8 mouse cellular contexts compared by ENCODE assay signal in genomic region chr4:152153771-152154177, GRCm38 (mm10). TPM values are rescaled to one million over a fixed set of nuclear protein-coding genes. Genes with fewer than 3 reads are reported as not detected.
DNase-seq lines count a peak whose midpoint lies in the region; ATAC-seq and TF ChIP-seq lines count a peak whose summit lies in the region.

No protein-coding gene starts in this region.

- H3K9me3 ChIP-seq in embryonic facial prominence, embryonic 15.5 days (replicated peaks), result no peaks in the 10 kb centered on the region
- no peaks in the 10 kb centered on the region for H3K9me3 ChIP-seq in heart, embryonic 11.5 days (replicated peaks; ENCODE audit: control insufficient read depth, low read length)
- no peaks in the 10 kb centered on the region for H3K9me3 ChIP-seq in kidney, embryonic 15.5 days (replicated peaks)
- H3K9me3 ChIP-seq in liver, embryonic 13.5 days (replicated peaks), result no peaks in the 10 kb centered on the region
- H3K9me3 ChIP-seq in stomach, postnatal 0 days (ENCODE audit: control insufficient read depth, low read length), result no peaks in the 10 kb centered on the region

- H3K27ac ChIP-seq in embryonic facial prominence, embryonic 15.5 days (replicated peaks), result no peak overlapping the region
- no peak overlapping the region for H3K27ac ChIP-seq in heart, embryonic 11.5 days (ENCODE audit: low read depth, low read length)
- no peak overlapping the region for H3K27ac ChIP-seq in kidney, embryonic 15.5 days
- no peak overlapping the region for H3K27ac ChIP-seq in liver, embryonic 13.5 days
- peak overlapping the region; percentile 61; the same call in 1 of the 2 replicates for H3K27ac ChIP-seq in stomach, postnatal 0 days (replicated peaks)

- no peak for TF ChIP-seq EP300 in stomach, postnatal 0 days (optimal IDR thresholded peaks at IDR 0.05)

- ATAC-seq in embryonic facial prominence, embryonic 15.5 days (ENCODE audit: insufficient number of reproducible peaks, low FRiP score, low TSS enrichment, low read depth), result no peak
- ATAC-seq in heart, embryonic 11.5 days (replicated peaks; ENCODE audit: insufficient number of reproducible peaks, low FRiP score, low TSS enrichment), result no peak
- peak; percentile 38; the same call in 1 of the 2 replicates for ATAC-seq in kidney, embryonic 15.5 days (replicated peaks; ENCODE audit: low FRiP score)
- ATAC-seq in liver, embryonic 13.5 days (ENCODE audit: low read depth), result peak; percentile 33
- ATAC-seq in stomach, postnatal 0 days (ENCODE audit: low FRiP score, low TSS enrichment), result peak; percentile 91

- no peak overlapping the region for H3K9ac ChIP-seq in embryonic facial prominence, embryonic 15.5 days
- no peak overlapping the region for H3K9ac ChIP-seq in heart, embryonic 11.5 days (ENCODE audit: low read depth, low read length)
- H3K9ac ChIP-seq in kidney, embryonic 15.5 days, result no peak overlapping the region
- no peak overlapping the region for H3K9ac ChIP-seq in liver, embryonic 13.5 days
- no peak overlapping the region for H3K9ac ChIP-seq in stomach, postnatal 0 days (ENCODE audit: low read length)

- 2% methylated on average over 23 of the region's 23 CpGs for WGBS in embryonic facial prominence, embryonic 15.5 days
- 2% methylated on average over 23 of the region's 23 CpGs for WGBS in heart, embryonic 11.5 days (ENCODE audit: insufficient replicate concordance)
- WGBS in kidney, embryonic 15.5 days, result 2% methylated on average over 23 of the region's 23 CpGs
- WGBS in liver, embryonic 13.5 days (ENCODE audit: insufficient replicate concordance), result under 1% methylated on average over 23 of the region's 23 CpGs
- WGBS in stomach, postnatal 0 days, result 2% methylated on average over 23 of the region's 23 CpGs

- peak overlapping the region; percentile 45 for H3K4me2 ChIP-seq in embryonic facial prominence, embryonic 15.5 days (replicated peaks)
- H3K4me2 ChIP-seq in heart, embryonic 11.5 days, result peak overlapping the region; percentile 53
- H3K4me2 ChIP-seq in kidney, embryonic 15.5 days, result peak overlapping the region; percentile 56
- H3K4me2 ChIP-seq in liver, embryonic 13.5 days, result peak overlapping the region; percentile 60
- peak overlapping the region; percentile 45; the same call in 1 of the 2 replicates for H3K4me2 ChIP-seq in stomach, postnatal 0 days (replicated peaks; ENCODE audit: low read depth)

- peak; percentile 92 for TF ChIP-seq CTCF in stomach, postnatal 0 days (IDR thresholded peaks at IDR 0.05; ENCODE audit: low read depth)

- H3K4me3 ChIP-seq in embryonic facial prominence, embryonic 15.5 days (replicated peaks), result peak overlapping the region; percentile 26
- peak overlapping the region; percentile 23 for H3K4me3 ChIP-seq in heart, embryonic 11.5 days (ENCODE audit: low read depth, low read length)
- H3K4me3 ChIP-seq in kidney, embryonic 15.5 days (replicated peaks), result peak overlapping the region; percentile 18
- peak overlapping the region; percentile 37 for H3K4me3 ChIP-seq in liver, embryonic 13.5 days (replicated peaks)
- H3K4me3 ChIP-seq in stomach, postnatal 0 days (ENCODE audit: low read depth, low read length), result 0 out of 2 replicates have a peak overlapping the region, but pooled peaks have one; percentile 12

- H3K4me1 ChIP-seq in embryonic facial prominence, embryonic 15.5 days, result peaks cover 31% of the 10 kb centered on the region
- H3K4me1 ChIP-seq in heart, embryonic 11.5 days (ENCODE audit: control insufficient read depth, insufficient read depth, low read length), result peaks cover 25% of the 10 kb centered on the region
- peaks cover 41% of the 10 kb centered on the region for H3K4me1 ChIP-seq in kidney, embryonic 15.5 days
- H3K4me1 ChIP-seq in liver, embryonic 13.5 days (replicated peaks), result peaks cover 53% of the 10 kb centered on the region
- 0 out of 2 replicates have a peak, but pooled peaks cover 8% of the 10 kb centered on the region for H3K4me1 ChIP-seq in stomach, postnatal 0 days (replicated peaks; ENCODE audit: control insufficient read depth, insufficient read depth)

- H3K27me3 ChIP-seq in embryonic facial prominence, embryonic 15.5 days, result peaks cover 89% of the 10 kb centered on the region
- H3K27me3 ChIP-seq in heart, embryonic 11.5 days (ENCODE audit: control insufficient read depth, insufficient read depth, low read length), result peaks cover 63% of the 10 kb centered on the region
- peaks cover 85% of the 10 kb centered on the region for H3K27me3 ChIP-seq in kidney, embryonic 15.5 days
- peaks cover 77% of the 10 kb centered on the region for H3K27me3 ChIP-seq in liver, embryonic 13.5 days
- 0 out of 2 replicates have a peak, but pooled peaks cover 2% of the 10 kb centered on the region for H3K27me3 ChIP-seq in stomach, postnatal 0 days (ENCODE audit: control insufficient read depth, insufficient read depth, low read length)

- H3K36me3 ChIP-seq in embryonic facial prominence, embryonic 15.5 days, result no peaks in the 10 kb centered on the region
- H3K36me3 ChIP-seq in heart, embryonic 11.5 days (ENCODE audit: control insufficient read depth, insufficient read depth, low read length), result no peaks in the 10 kb centered on the region
- no peaks in the 10 kb centered on the region for H3K36me3 ChIP-seq in kidney, embryonic 15.5 days
- no peaks in the 10 kb centered on the region for H3K36me3 ChIP-seq in liver, embryonic 13.5 days
- H3K36me3 ChIP-seq in stomach, postnatal 0 days (ENCODE audit: control insufficient read depth, insufficient read depth, low read length), result no peaks in the 10 kb centered on the region

- DNase-seq in 416B (ENCODE audit: low read depth), result peak; percentile 95
- peak; percentile 59 for DNase-seq in adrenal gland, adult 8-10 months
- DNase-seq in liver, embryonic 13.5 days, result peak; percentile 71
- peak; percentile 85 to 92 for DNase-seq in natural killer cell, adult 2 months (ENCODE audit: low spot score in 2 of 2)
- DNase-seq in stomach, postnatal 0 days (ENCODE audit: low spot score), result peak; percentile 97

RNA-seq across cellular contexts. Expression of gene Espn, which starts 1.6 kb away (rescaled TPM):
- 1 to 10 TPM; 2.1 to 6.0 (median 4.4) TPM for total RNA-seq in adrenal gland, adult 8-10 months (2022)
- polyA plus RNA-seq in embryonic facial prominence, embryonic 15.5 days (2015; fragmentation: Nextera tagmentation; extraction: Ambion mirVana), result 7.5 TPM in 2 replicates
- polyA plus RNA-seq in heart, embryonic 11.5 days (2014; fragmentation: Nextera tagmentation; extraction: Ambion mirVana), result 0.90 and 1.3 TPM in 2 replicates
- 25.5 and 28.1 TPM in 2 replicates for polyA plus RNA-seq in kidney, embryonic 15.5 days (2015; fragmentation: Nextera tagmentation; extraction: Ambion mirVana)
- polyA plus RNA-seq in liver, embryonic 13.5 days (2015; fragmentation: Nextera tagmentation; extraction: Ambion mirVana), result 1.8 and 2.1 TPM in 2 replicates
- polyA plus RNA-seq in stomach, postnatal 0 days (2015; fragmentation: Nextera tagmentation; extraction: Ambion mirVana), result 13.8 and 14.4 TPM in 2 replicates

RNA-seq across cellular contexts. Expression of gene Hes2, which starts 4.9 kb away (rescaled TPM):
- total RNA-seq in adrenal gland, adult 8-10 months (2022), result not detected
- 1.6 and 1.9 TPM in 2 replicates for polyA plus RNA-seq in embryonic facial prominence, embryonic 15.5 days (2015; fragmentation: Nextera tagmentation; extraction: Ambion mirVana)
- polyA plus RNA-seq in heart, embryonic 11.5 days (2014; fragmentation: Nextera tagmentation; extraction: Ambion mirVana), result 0.07 TPM in 1 of 2 replicates, not detected in the other
- 0.08 and 0.17 TPM in 2 replicates for polyA plus RNA-seq in kidney, embryonic 15.5 days (2015; fragmentation: Nextera tagmentation; extraction: Ambion mirVana)
- polyA plus RNA-seq in liver, embryonic 13.5 days (2015; fragmentation: Nextera tagmentation; extraction: Ambion mirVana), result 0.06 TPM in 1 of 2 replicates, not detected in the other
- 0.52 and 0.87 TPM in 2 replicates for polyA plus RNA-seq in stomach, postnatal 0 days (2015; fragmentation: Nextera tagmentation; extraction: Ambion mirVana)

RNA-seq across cellular contexts. Expression of gene Acot7, which starts 24.2 kb away (rescaled TPM):
- 10 to 100 TPM; 49.5 to 53.2 (median 51.8) TPM for total RNA-seq in adrenal gland, adult 8-10 months (2022)
- polyA plus RNA-seq in embryonic facial prominence, embryonic 15.5 days (2015; fragmentation: Nextera tagmentation; extraction: Ambion mirVana), result 65.5 and 77.0 TPM in 2 replicates
- 53.1 and 53.6 TPM in 2 replicates for polyA plus RNA-seq in heart, embryonic 11.5 days (2014; fragmentation: Nextera tagmentation; extraction: Ambion mirVana)
- 65.6 and 71.7 TPM in 2 replicates for polyA plus RNA-seq in kidney, embryonic 15.5 days (2015; fragmentation: Nextera tagmentation; extraction: Ambion mirVana)
- 24.8 and 25.2 TPM in 2 replicates for polyA plus RNA-seq in liver, embryonic 13.5 days (2015; fragmentation: Nextera tagmentation; extraction: Ambion mirVana)
- polyA plus RNA-seq in stomach, postnatal 0 days (2015; fragmentation: Nextera tagmentation; extraction: Ambion mirVana), result 51.7 and 55.0 TPM in 2 replicates

RNA-seq across cellular contexts. Expression of gene Tnfrsf25, which starts 38.0 kb away (rescaled TPM):
- total RNA-seq in adrenal gland, adult 8-10 months (2022), result 1 to 10 TPM in 3 of 4 experiments, under 1 TPM in 1; 0.73 to 2.0 (median 1.3) TPM
- polyA plus RNA-seq in embryonic facial prominence, embryonic 15.5 days (2015; fragmentation: Nextera tagmentation; extraction: Ambion mirVana), result 1.5 and 2.0 TPM in 2 replicates
- 0.27 and 0.58 TPM in 2 replicates for polyA plus RNA-seq in heart, embryonic 11.5 days (2014; fragmentation: Nextera tagmentation; extraction: Ambion mirVana)
- 1.5 and 2.4 TPM in 2 replicates for polyA plus RNA-seq in kidney, embryonic 15.5 days (2015; fragmentation: Nextera tagmentation; extraction: Ambion mirVana)
- 0.37 and 0.48 TPM in 2 replicates for polyA plus RNA-seq in liver, embryonic 13.5 days (2015; fragmentation: Nextera tagmentation; extraction: Ambion mirVana)
- polyA plus RNA-seq in stomach, postnatal 0 days (2015; fragmentation: Nextera tagmentation; extraction: Ambion mirVana), result 0.49 and 0.96 TPM in 2 replicates

Comparison
In these comparisons a context has a peak if more than half of its experiments do, and no peak if none do; other contexts are left out.
1. ATAC-seq: peak in kidney, embryonic 15.5 days (single experiment), liver, embryonic 13.5 days (single experiment) and stomach, postnatal 0 days (single experiment); none in embryonic facial prominence, embryonic 15.5 days (single experiment) and heart, embryonic 11.5 days (single experiment).
2. Peak in every context shown above with its lines, with median percentiles within 50 percentile points of each other: DNase-seq, H3K4me2 ChIP-seq and H3K4me3 ChIP-seq.